Mouse (Mus musculus) bone marrow macrophage, adult 2 months (primary cell): ENCODE measurements around the gene Myo15b.

Experiments
- CTCF ChIP-seq: IDR thresholded peaks from 2 replicates; pipeline ENCODE4 v1.5.1; 2012; ENCODE audit warnings: low read depth, mild to moderate bottlenecking, low read length, moderate library complexity
- POLR2A ChIP-seq: IDR thresholded peaks from 2 replicates; pipeline ENCODE4 v1.6.1; 2012; ENCODE audit warnings: mild to moderate bottlenecking, low read depth, low read length, borderline replicate concordance

- TF ChIP-seq CTCF (no peak), POLR2A (no peak)
Observed at GRCm38 (mm10) chr11:115888020-115888419, 29.8 kb downstream of the Myo15b start.
